Mouse (Mus musculus) forebrain, embryonic 11.5 days (tissue): Measurements from ENCODE around the gene Lin7a. TPM values are rescaled to one million over a fixed set of nuclear protein-coding genes. Genes with fewer than 3 reads are reported as not detected.
A peak's percentile ranks its signal among the peaks of the same experiment; 100 is the strongest.

Experiments
- ATAC-seq: fragments of 200-750 bp; cut with Nextera tagmentation; replicated peaks from 2 replicates; pipeline ENCODE4 v1.8.0; 2017; ENCODE audit warnings: moderate TSS enrichment; ENCODE audit not compliant: low FRiP score
- DNase-seq: peaks from one replicate; pipeline ENCODE4 v3.0.0-alpha.2; 2017; ENCODE audit warnings: low spot score
- H3K27ac ChIP-seq: fragments of 300-500 bp; sonication (generic); 2 replicates; pipeline ENCODE4 v1.5.1; 2014; ENCODE audit warnings: low read depth, low read length
- H3K27me3 ChIP-seq: fragments of 300-500 bp; sonication (generic); 2 replicates; pipeline ENCODE4 v1.6.1; 2014; ENCODE audit warnings: mild to moderate bottlenecking, low read length, mixed read lengths; ENCODE audit not compliant: control insufficient read depth, insufficient read depth
- H3K36me3 ChIP-seq: fragments of 300-500 bp; sonication (generic); 2 replicates; pipeline ENCODE4 v1.6.1; 2014; ENCODE audit warnings: mild to moderate bottlenecking, low read length, moderate library complexity, mixed read lengths; ENCODE audit not compliant: control insufficient read depth, insufficient read depth
- H3K4me1 ChIP-seq: fragments of 300-500 bp; sonication (generic); replicated peaks from 2 replicates; pipeline ENCODE4 v1.6.1; 2014; ENCODE audit warnings: low read length, mixed read lengths; ENCODE audit not compliant: control insufficient read depth, insufficient read depth
- H3K4me2 ChIP-seq: fragments of 300-500 bp; sonication (generic); 2 replicates; pipeline ENCODE4 v1.6.1; 2014; ENCODE audit warnings: low read depth, mild to moderate bottlenecking, low read length, moderate library complexity, mixed read lengths; ENCODE audit not compliant: severe bottlenecking
- H3K4me3 ChIP-seq: fragments of 300-500 bp; sonication (generic); 2 replicates; pipeline ENCODE4 v1.5.1; 2014; ENCODE audit warnings: low read depth, low read length
- H3K9ac ChIP-seq: fragments of 300-500 bp; sonication (generic); 2 replicates; pipeline ENCODE4 v1.6.1; 2014; ENCODE audit warnings: low read length
- H3K9me3 ChIP-seq: fragments of 300-500 bp; sonication (generic); 2 replicates; pipeline ENCODE4 v1.6.1; 2016; ENCODE audit warnings: low read length, mixed read lengths; ENCODE audit not compliant: control insufficient read depth
- WGBS: fragments of 180-500 bp; shearing (Covaris S2); extraction: QIAGEN DNeasy Blood & Tissue Kit; methylation state at CpG from one replicate; pipeline ENCODE4 v1.1.7; 2014; 5-methylcytosine and 5-hydroxymethylcytosine counted together
- polyA plus RNA-seq: library from polyadenylated mRNA; unstranded; fragments of >200 nt; fragmentation: Nextera tagmentation; extraction: Ambion mirVana; gene quantifications from 2 replicates; pipeline ENCODE4 v1.2.1, GENCODE M21; 2014

The Lin7a gene
- 3.6 and 3.9 TPM in 2 replicates for polyA plus RNA-seq

GRCm38 (mm10) chr10:107271321-107272130 is at the start of gene Lin7a:
Gene Lin7a (plus strand): TSS chr10:107271686.
- WGBS: 3% methylated on average over 38 of the region's 38 CpGs
- DNase-seq (peak; percentile 65), ATAC-seq (peak; percentile 83)
- peaks cover 13% of the 10 kb centered on the region for H3K27me3 ChIP-seq
- no peak within 1 kb of the TSS for H3K27ac ChIP-seq
- no peaks in the 10 kb centered on the region for H3K4me1 ChIP-seq
- H3K36me3 ChIP-seq: no peaks in the 10 kb centered on the region
- H3K9ac ChIP-seq: peak within 1 kb of the TSS; percentile 60
- peak within 1 kb of the TSS; percentile 47 for H3K4me3 ChIP-seq
- H3K9me3 ChIP-seq: no peaks in the 10 kb centered on the region
- peak within 1 kb of the TSS; percentile 94 for H3K4me2 ChIP-seq

GRCm38 (mm10) chr10:107221726-107222125 is 49.8 kb upstream of the Lin7a start:
- Histone ChIP-seq H3K27ac (no peak overlapping the region), H3K4me2 (no peak overlapping the region), H3K4me1 (no peaks in the 10 kb centered on the region), H3K9ac (no peak overlapping the region), H3K4me3 (no peak overlapping the region), H3K36me3 (no peaks in the 10 kb centered on the region), H3K9me3 (no peaks in the 10 kb centered on the region), H3K27me3 (no peaks in the 10 kb centered on the region)
- DNase-seq: no peak
- no peak for ATAC-seq
- 88% methylated on average over 2 of the region's 2 CpGs for WGBS

GRCm38 (mm10) chr10:107222406-107223185 is 48.9 kb upstream of the Lin7a start:
- Histone ChIP-seq H3K36me3 (no peaks in the 10 kb centered on the region), H3K4me1 (no peaks in the 10 kb centered on the region), H3K9ac (no peak overlapping the region), H3K4me3 (no peak overlapping the region), H3K27me3 (no peaks in the 10 kb centered on the region), H3K4me2 (no peak overlapping the region), H3K9me3 (no peaks in the 10 kb centered on the region), H3K27ac (no peak overlapping the region)
- ATAC-seq: no peak
- WGBS: 88% methylated on average over 8 of the region's 8 CpGs
- DNase-seq: no peak

GRCm38 (mm10) chr10:107223186-107223440 is 48.4 kb upstream of the Lin7a start:
- Histone ChIP-seq H3K36me3 (no peaks in the 10 kb centered on the region), H3K27ac (no peak overlapping the region), H3K4me1 (no peaks in the 10 kb centered on the region), H3K4me2 (no peak overlapping the region), H3K9me3 (no peaks in the 10 kb centered on the region), H3K27me3 (no peaks in the 10 kb centered on the region), H3K4me3 (no peak overlapping the region), H3K9ac (no peak overlapping the region)
- WGBS: 88% methylated on average over 3 of the region's 3 CpGs
- ATAC-seq: no peak
- no peak for DNase-seq

- H3K36me3 ChIP-seq: no peaks in the 10 kb centered on the region
- H3K27ac ChIP-seq: no peak overlapping the region
- H3K9ac ChIP-seq: no peak overlapping the region
- no peak overlapping the region for H3K4me3 ChIP-seq
- whole genome bisulfite sequencing: 84% methylated on average over 3 of the region's 3 CpGs
- H3K9me3 ChIP-seq: no peaks in the 10 kb centered on the region
- no peak overlapping the region for H3K4me2 ChIP-seq
- H3K4me1 ChIP-seq: no peaks in the 10 kb centered on the region
- no peaks in the 10 kb centered on the region for H3K27me3 ChIP-seq
- ATAC-seq (no peak), DNase-seq (no peak)
These were observed 47.7 kb upstream of the Lin7a start for GRCm38 (mm10) chr10:107223821-107224220.

GRCm38 (mm10) chr10:107224596-107225330 is 46.7 kb upstream of the Lin7a start:
- DNase-seq (no peak), ATAC-seq (no peak)
- Histone ChIP-seq H3K9me3 (no peaks in the 10 kb centered on the region), H3K27ac (no peak overlapping the region), H3K9ac (no peak overlapping the region), H3K4me2 (no peak overlapping the region), H3K4me3 (no peak overlapping the region), H3K4me1 (no peaks in the 10 kb centered on the region), H3K36me3 (no peaks in the 10 kb centered on the region), H3K27me3 (no peaks in the 10 kb centered on the region)
- WGBS: 83% methylated on average over 6 of the region's 6 CpGs

- Histone ChIP-seq H3K4me1 (no peaks in the 10 kb centered on the region), H3K4me2 (no peak overlapping the region), H3K4me3 (no peak overlapping the region), H3K9ac (no peak overlapping the region), H3K27ac (no peak overlapping the region), H3K36me3 (no peaks in the 10 kb centered on the region), H3K9me3 (no peaks in the 10 kb centered on the region), H3K27me3 (no peaks in the 10 kb centered on the region)
- ATAC-seq (no peak), DNase-seq (no peak)
- WGBS: 46% methylated on average over 4 of the region's 4 CpGs
These were observed 46.1 kb upstream of the Lin7a start for GRCm38 (mm10) chr10:107225331-107225835.

- no peaks in the 10 kb centered on the region for H3K27me3 ChIP-seq
- no peak overlapping the region for H3K4me3 ChIP-seq
- H3K9me3 ChIP-seq: no peaks in the 10 kb centered on the region
- ATAC-seq: no peak
- no peaks in the 10 kb centered on the region for H3K36me3 ChIP-seq
- no peaks in the 10 kb centered on the region for H3K4me1 ChIP-seq
- no peak overlapping the region for H3K4me2 ChIP-seq
- no peak overlapping the region for H3K9ac ChIP-seq
- DNase-seq: no peak
- no peak overlapping the region for H3K27ac ChIP-seq
- WGBS: 86% methylated on average over 4 of the region's 4 CpGs
These were observed 45.6 kb upstream of the Lin7a start for GRCm38 (mm10) chr10:107225871-107226270.
